Comparison of ENCODE assay signal across 8 mouse cellular contexts in the genomic region with DNA sequence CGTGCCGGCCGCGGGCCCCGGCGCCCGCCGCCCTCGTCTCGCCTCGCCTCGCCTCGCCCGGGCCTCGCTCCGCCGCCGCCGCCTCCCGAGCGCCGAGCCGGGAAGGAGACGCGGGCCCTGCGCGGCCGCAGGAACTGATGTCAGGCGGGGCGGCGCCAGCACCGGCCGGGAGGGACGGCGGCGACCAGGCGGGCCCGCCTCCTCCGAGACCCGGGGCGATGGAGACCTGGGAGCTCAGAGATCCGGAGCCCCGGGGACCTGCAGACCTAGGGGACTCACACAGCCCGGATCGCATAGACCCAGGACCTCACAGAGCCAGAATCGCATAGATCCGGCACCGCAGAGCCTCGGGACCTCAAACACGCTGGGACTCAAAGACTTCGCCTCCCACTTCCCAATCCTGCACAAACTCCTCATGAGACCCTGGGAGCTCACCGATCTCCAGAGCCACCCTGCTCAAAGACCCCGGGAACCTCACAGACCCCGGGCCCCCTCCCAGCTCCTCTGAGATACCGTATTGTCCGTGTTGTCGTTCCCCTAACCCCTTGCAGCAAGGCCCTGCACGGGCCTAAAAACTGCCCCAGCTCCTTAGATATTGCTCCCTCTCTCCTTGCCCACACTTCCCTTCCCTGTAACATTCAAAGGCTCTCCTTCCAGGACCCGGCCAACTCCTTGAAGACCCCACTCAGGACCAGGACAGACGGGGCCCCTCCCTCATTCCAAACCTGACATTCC. TPM values are rescaled to one million over a fixed set of nuclear protein-coding genes. Genes with fewer than 3 reads are reported as not detected.
DNase-seq lines count a peak whose midpoint lies in the region; ATAC-seq lines count a peak whose summit lies in the region.

No protein-coding gene starts in this region.

- H3K27ac ChIP-seq in embryonic facial prominence, embryonic 12.5 days = peak overlapping the region; percentile 37
- peak overlapping the region; percentile 93 for H3K27ac ChIP-seq in heart, embryonic 10.5 days
- H3K27ac ChIP-seq in kidney, embryonic 14.5 days (ENCODE audit: low read depth, low read length) = peak overlapping the region; percentile 67
- peak overlapping the region; percentile 64 for H3K27ac ChIP-seq in liver, embryonic 13.5 days
- peak overlapping the region; percentile 59 for H3K27ac ChIP-seq in stomach, embryonic 15.5 days

- H3K9me3 ChIP-seq in embryonic facial prominence, embryonic 12.5 days = no peaks in the 10 kb centered on the region
- no peaks in the 10 kb centered on the region for H3K9me3 ChIP-seq in heart, embryonic 10.5 days
- no peaks in the 10 kb centered on the region for H3K9me3 ChIP-seq in kidney, embryonic 14.5 days (ENCODE audit: control insufficient read depth, low read length)
- H3K9me3 ChIP-seq in liver, embryonic 13.5 days (replicated peaks) = no peaks in the 10 kb centered on the region
- H3K9me3 ChIP-seq in stomach, embryonic 15.5 days = no peaks in the 10 kb centered on the region

- H3K4me2 ChIP-seq in embryonic facial prominence, embryonic 12.5 days (replicated peaks) = peak overlapping the region; percentile 88
- H3K4me2 ChIP-seq in kidney, embryonic 14.5 days (replicated peaks; ENCODE audit: low read depth, low read length) = peak overlapping the region; percentile 92
- H3K4me2 ChIP-seq in liver, embryonic 13.5 days = peak overlapping the region; percentile 98
- peak overlapping the region; percentile 89 for H3K4me2 ChIP-seq in stomach, embryonic 15.5 days

- no peaks in the 10 kb centered on the region for H3K27me3 ChIP-seq in embryonic facial prominence, embryonic 12.5 days
- H3K27me3 ChIP-seq in heart, embryonic 10.5 days (ENCODE audit: insufficient read depth, poor library complexity, severe bottlenecking) = no peaks in the 10 kb centered on the region
- no peaks in the 10 kb centered on the region for H3K27me3 ChIP-seq in kidney, embryonic 14.5 days (ENCODE audit: control insufficient read depth, insufficient read depth, low read length)
- H3K27me3 ChIP-seq in liver, embryonic 13.5 days = no peaks in the 10 kb centered on the region
- no peaks in the 10 kb centered on the region for H3K27me3 ChIP-seq in stomach, embryonic 15.5 days (replicated peaks)

- H3K4me3 ChIP-seq in embryonic facial prominence, embryonic 12.5 days = peak overlapping the region; percentile 77
- peak overlapping the region; percentile 90 for H3K4me3 ChIP-seq in heart, embryonic 10.5 days
- peak overlapping the region; percentile 89 for H3K4me3 ChIP-seq in kidney, embryonic 14.5 days (ENCODE audit: low read length)
- H3K4me3 ChIP-seq in liver, embryonic 13.5 days (replicated peaks) = peak overlapping the region; percentile 84
- peak overlapping the region; percentile 85 for H3K4me3 ChIP-seq in stomach, embryonic 15.5 days (replicated peaks)

- peaks cover 12% of the 10 kb centered on the region for H3K36me3 ChIP-seq in embryonic facial prominence, embryonic 12.5 days
- H3K36me3 ChIP-seq in heart, embryonic 10.5 days = peaks cover 22% of the 10 kb centered on the region
- H3K36me3 ChIP-seq in kidney, embryonic 14.5 days (ENCODE audit: control insufficient read depth, insufficient read depth, low read length) = peaks cover 21% of the 10 kb centered on the region; the same call in 1 of the 2 replicates
- H3K36me3 ChIP-seq in liver, embryonic 13.5 days = peaks cover 17% of the 10 kb centered on the region; the same call in 1 of the 2 replicates
- H3K36me3 ChIP-seq in stomach, embryonic 15.5 days = no peaks in the 10 kb centered on the region

- peak; percentile 48 for DNase-seq in 416B (ENCODE audit: low read depth)
- peak; percentile 49 to 51 for DNase-seq in adrenal gland, postnatal 4 days (ENCODE audit: low spot score in 2 of 2)
- no peak for DNase-seq in heart, embryonic 10.5 days (ENCODE audit: low spot score)
- peak; percentile 61 for DNase-seq in liver, embryonic 13.5 days
- DNase-seq in natural killer cell, adult 2 months (ENCODE audit: low spot score in 2 of 2) = peak; percentile 24 to 30

- H3K4me1 ChIP-seq in embryonic facial prominence, embryonic 12.5 days = peaks cover 14% of the 10 kb centered on the region
- peaks cover 21% of the 10 kb centered on the region for H3K4me1 ChIP-seq in heart, embryonic 10.5 days
- H3K4me1 ChIP-seq in kidney, embryonic 14.5 days (ENCODE audit: control insufficient read depth, insufficient read depth, low read length) = peaks cover 10% of the 10 kb centered on the region
- peaks cover 29% of the 10 kb centered on the region for H3K4me1 ChIP-seq in liver, embryonic 13.5 days (replicated peaks)
- H3K4me1 ChIP-seq in stomach, embryonic 15.5 days = peaks cover 16% of the 10 kb centered on the region; the same call in 1 of the 2 replicates

- peak; percentile 79 for ATAC-seq in embryonic facial prominence, embryonic 12.5 days (ENCODE audit: insufficient number of reproducible peaks, insufficient read depth, low FRiP score, low TSS enrichment)
- peak; percentile 85 for ATAC-seq in kidney, embryonic 14.5 days (ENCODE audit: low FRiP score, low TSS enrichment)
- ATAC-seq in liver, embryonic 13.5 days (ENCODE audit: low read depth) = peak; percentile 87
- ATAC-seq in stomach, embryonic 15.5 days (ENCODE audit: insufficient read depth, low FRiP score, low read depth) = peak; percentile 84

- peak overlapping the region; percentile 93 for H3K9ac ChIP-seq in embryonic facial prominence, embryonic 12.5 days
- H3K9ac ChIP-seq in kidney, embryonic 14.5 days (ENCODE audit: low read depth, low read length) = peak overlapping the region; percentile 92
- peak overlapping the region; percentile 95 for H3K9ac ChIP-seq in liver, embryonic 13.5 days
- H3K9ac ChIP-seq in stomach, embryonic 15.5 days = peak overlapping the region; percentile 92

- WGBS in embryonic facial prominence, embryonic 12.5 days = 2% methylated on average over 37 of the region's 60 CpGs
- WGBS in heart, embryonic 10.5 days = 8% methylated on average over 57 of the region's 60 CpGs
- WGBS in kidney, embryonic 14.5 days = 2% methylated on average over 49 of the region's 60 CpGs
- 1% methylated on average over 60 of the region's 60 CpGs for WGBS in liver, embryonic 13.5 days (ENCODE audit: insufficient replicate concordance)
- 1% methylated on average over 50 of the region's 60 CpGs for WGBS in stomach, embryonic 15.5 days

RNA-seq across cellular contexts. Expression of a gene that starts 0.5 kb away (rescaled TPM):
- 10 to 100 TPM; 55.5 to 60.5 TPM for total RNA-seq in adrenal gland, postnatal 4 days (2021)
- 9.8 and 10.6 TPM in 2 replicates for polyA plus RNA-seq in embryonic facial prominence, embryonic 12.5 days (2016; fragmentation: Nextera tagmentation; extraction: Ambion mirVana)
- 4.1 and 5.4 TPM in 2 replicates for polyA plus RNA-seq in heart, embryonic 10.5 days (2016; fragmentation: Nextera tagmentation; extraction: Ambion mirVana)
- polyA plus RNA-seq in kidney, embryonic 14.5 days (2014; fragmentation: Nextera tagmentation; extraction: Ambion mirVana) = 3.5 and 6.8 TPM in 2 replicates
- polyA plus RNA-seq in liver, embryonic 13.5 days (2015; fragmentation: Nextera tagmentation; extraction: Ambion mirVana) = 0.91 and 1.1 TPM in 2 replicates
- 6.2 and 6.9 TPM in 2 replicates for polyA plus RNA-seq in stomach, embryonic 15.5 days (2015; fragmentation: Nextera tagmentation; extraction: Ambion mirVana)

RNA-seq across cellular contexts. Expression of a gene that starts 21.2 kb away (rescaled TPM):
- not detected for total RNA-seq in adrenal gland, postnatal 4 days (2021)
- 1.5 TPM in 1 of 2 replicates, not detected in the other for polyA plus RNA-seq in embryonic facial prominence, embryonic 12.5 days (2016; fragmentation: Nextera tagmentation; extraction: Ambion mirVana)
- 3.1 and 4.4 TPM in 2 replicates for polyA plus RNA-seq in heart, embryonic 10.5 days (2016; fragmentation: Nextera tagmentation; extraction: Ambion mirVana)
- polyA plus RNA-seq in kidney, embryonic 14.5 days (2014; fragmentation: Nextera tagmentation; extraction: Ambion mirVana) = not detected in 2 replicates
- polyA plus RNA-seq in liver, embryonic 13.5 days (2015; fragmentation: Nextera tagmentation; extraction: Ambion mirVana) = 0.46 TPM in 1 of 2 replicates, not detected in the other
- 1.0 TPM in 1 of 2 replicates, not detected in the other for polyA plus RNA-seq in stomach, embryonic 15.5 days (2015; fragmentation: Nextera tagmentation; extraction: Ambion mirVana)

RNA-seq across cellular contexts. Expression of a gene that starts 40.6 kb away (rescaled TPM):
- total RNA-seq in adrenal gland, postnatal 4 days (2021) = 1 to 10 TPM; 7.4 to 9.5 TPM
- not detected in 2 replicates for polyA plus RNA-seq in embryonic facial prominence, embryonic 12.5 days (2016; fragmentation: Nextera tagmentation; extraction: Ambion mirVana)
- 0.20 and 0.34 TPM in 2 replicates for polyA plus RNA-seq in heart, embryonic 10.5 days (2016; fragmentation: Nextera tagmentation; extraction: Ambion mirVana)
- 0.07 TPM in 1 of 2 replicates, not detected in the other for polyA plus RNA-seq in kidney, embryonic 14.5 days (2014; fragmentation: Nextera tagmentation; extraction: Ambion mirVana)
- 0.07 and 0.13 TPM in 2 replicates for polyA plus RNA-seq in liver, embryonic 13.5 days (2015; fragmentation: Nextera tagmentation; extraction: Ambion mirVana)
- polyA plus RNA-seq in stomach, embryonic 15.5 days (2015; fragmentation: Nextera tagmentation; extraction: Ambion mirVana) = 0.71 and 0.76 TPM in 2 replicates

RNA-seq across cellular contexts. Expression of a gene that starts 45.7 kb away (rescaled TPM):
- total RNA-seq in adrenal gland, postnatal 4 days (2021) = 1 to 10 TPM; 3.7 to 3.8 TPM
- 0.54 and 0.56 TPM in 2 replicates for polyA plus RNA-seq in embryonic facial prominence, embryonic 12.5 days (2016; fragmentation: Nextera tagmentation; extraction: Ambion mirVana)
- 0.96 and 2.4 TPM in 2 replicates for polyA plus RNA-seq in heart, embryonic 10.5 days (2016; fragmentation: Nextera tagmentation; extraction: Ambion mirVana)
- polyA plus RNA-seq in kidney, embryonic 14.5 days (2014; fragmentation: Nextera tagmentation; extraction: Ambion mirVana) = 0.86 and 1.2 TPM in 2 replicates
- 3.6 and 3.7 TPM in 2 replicates for polyA plus RNA-seq in liver, embryonic 13.5 days (2015; fragmentation: Nextera tagmentation; extraction: Ambion mirVana)
- polyA plus RNA-seq in stomach, embryonic 15.5 days (2015; fragmentation: Nextera tagmentation; extraction: Ambion mirVana) = 4.0 and 6.1 TPM in 2 replicates

RNA-seq across cellular contexts. Expression of a gene that starts 58.3 kb away (rescaled TPM):
- 10 to 100 TPM; 24.9 to 32.1 TPM for total RNA-seq in adrenal gland, postnatal 4 days (2021)
- polyA plus RNA-seq in embryonic facial prominence, embryonic 12.5 days (2016; fragmentation: Nextera tagmentation; extraction: Ambion mirVana) = 71.3 and 77.2 TPM in 2 replicates
- 61.9 and 62.7 TPM in 2 replicates for polyA plus RNA-seq in heart, embryonic 10.5 days (2016; fragmentation: Nextera tagmentation; extraction: Ambion mirVana)
- 49.4 and 71.3 TPM in 2 replicates for polyA plus RNA-seq in kidney, embryonic 14.5 days (2014; fragmentation: Nextera tagmentation; extraction: Ambion mirVana)
- polyA plus RNA-seq in liver, embryonic 13.5 days (2015; fragmentation: Nextera tagmentation; extraction: Ambion mirVana) = 1.9 and 2.4 TPM in 2 replicates
- 71.1 and 77.2 TPM in 2 replicates for polyA plus RNA-seq in stomach, embryonic 15.5 days (2015; fragmentation: Nextera tagmentation; extraction: Ambion mirVana)

Comparison
In these comparisons a context has a peak if more than half of its experiments do, and no peak if none do; other contexts are left out.
1. H3K27ac ChIP-seq: peak in every context shown above with its lines; median percentile 93 in heart, embryonic 10.5 days; 67 in kidney, embryonic 14.5 days; 64 in liver, embryonic 13.5 days; 59 in stomach, embryonic 15.5 days; 37 in embryonic facial prominence, embryonic 12.5 days.